Mouse (Mus musculus) liver, embryonic 14.5 days (tissue): ENCODE data around the gene Mtfr1l. TPM values are rescaled to one million over a fixed set of nuclear protein-coding genes. Genes with fewer than 3 reads are reported as not detected.

Source experiments
- ATAC-seq: fragments of 200-750 bp; cut with Nextera tagmentation; 2 replicates; pipeline ENCODE4 v1.8.0; 2017; ENCODE audit warnings: moderate number of reproducible peaks, mild to moderate bottlenecking, moderate library complexity; ENCODE audit not compliant: insufficient read depth
- DNase-seq, 3 experiments: peaks; one replicate each; pipeline ENCODE4 v3.0.0-alpha.2; 2012 to 2013; ENCODE audit warnings: low read depth in 3 of 3, low spot score in 3 of 3
- H3K27ac ChIP-seq: fragments of 300-500 bp; sonication (generic); 2 replicates; pipeline ENCODE4 v1.5.1; 2014; ENCODE audit warnings: moderate library complexity, mild to moderate bottlenecking, control low read depth, inconsistent platforms
- H3K27me3 ChIP-seq: fragments of 300-500 bp; sonication (generic); 2 replicates; pipeline ENCODE4 v1.6.1; 2014; ENCODE audit warnings: mild to moderate bottlenecking, low read length, moderate library complexity; ENCODE audit not compliant: control insufficient read depth, insufficient read depth
- H3K36me3 ChIP-seq: fragments of 300-500 bp; sonication (generic); replicated peaks from 2 replicates; pipeline ENCODE4 v1.6.1; 2014; ENCODE audit warnings: low read depth; ENCODE audit not compliant: control insufficient read depth, insufficient read depth
- H3K4me1 ChIP-seq, 2 experiments: fragments of 200-500 bp in 1 of 2; fragments of 300-500 bp in 1 of 2; sonication (generic) in 1 of 2; replicated peaks; 2 replicates each; pipeline ENCODE4 v1.6.1; 2012 to 2014; ENCODE audit warnings: antibody characterized with exemption in 1 of 2, inconsistent platforms in 1 of 2, low read length in 1 of 2; ENCODE audit not compliant: control insufficient read depth in 2 of 2, insufficient read depth in 2 of 2
- H3K4me2 ChIP-seq: fragments of 300-500 bp; sonication (generic); 2 replicates; pipeline ENCODE4 v1.6.1; 2014; ENCODE audit warnings: low read depth, mild to moderate bottlenecking, control low read depth, moderate library complexity
- H3K4me3 ChIP-seq, 2 experiments: fragments of 200-500 bp in 1 of 2; fragments of 300-500 bp in 1 of 2; sonication (generic) in 1 of 2; 2 replicates each; pipeline ENCODE4 v1.5.1; 2012 to 2014; ENCODE audit warnings: low read depth in 2 of 2, low read length in 2 of 2, mild to moderate bottlenecking in 2 of 2, control low read depth in 1 of 2, inconsistent platforms in 1 of 2, moderate library complexity in 1 of 2; ENCODE audit not compliant: insufficient read depth in 1 of 2
- H3K9ac ChIP-seq: fragments of 300-500 bp; sonication (generic); replicated peaks from 2 replicates; pipeline ENCODE4 v1.6.1; 2014; ENCODE audit warnings: mild to moderate bottlenecking, control low read depth, moderate library complexity
- H3K9me3 ChIP-seq: fragments of 300-500 bp; sonication (generic); 2 replicates; pipeline ENCODE4 v1.6.1; 2016; ENCODE audit warnings: low read length, mixed read lengths; ENCODE audit not compliant: control insufficient read depth
- CTCF ChIP-seq: IDR thresholded peaks from 2 replicates; pipeline ENCODE4 v1.5.1; 2016; ENCODE audit warnings: antibody characterized with exemption, low read depth, control low read depth
- EP300 ChIP-seq: IDR thresholded peaks from 2 replicates; pipeline ENCODE4 v1.6.1; 2016; ENCODE audit warnings: antibody characterized with exemption, low read depth
- WGBS: fragments of 180-500 bp; shearing (Covaris S2); extraction: QIAGEN DNeasy Blood & Tissue Kit; methylation state at CpG from one replicate; pipeline ENCODE4 v1.1.7; 2014; ENCODE audit not compliant: insufficient replicate concordance; 5-methylcytosine and 5-hydroxymethylcytosine counted together
- polyA plus RNA-seq, 2 experiments: library from polyadenylated mRNA; depleted of rRNA in 1 of 2; stranded (reverse) in 1 of 2; unstranded in 1 of 2; fragments of >200 nt; fragmentation: Nextera tagmentation in 1 of 2; extraction: Ambion mirVana in 1 of 2; gene quantifications; 2 replicates each; pipeline versions ENCODE4 v1.2.1 to v1.2.3; 2012 to 2014

Gene Mtfr1l
- polyA plus RNA-seq, 2 experiments = 28.4 to 41.6 TPM

DNA sequence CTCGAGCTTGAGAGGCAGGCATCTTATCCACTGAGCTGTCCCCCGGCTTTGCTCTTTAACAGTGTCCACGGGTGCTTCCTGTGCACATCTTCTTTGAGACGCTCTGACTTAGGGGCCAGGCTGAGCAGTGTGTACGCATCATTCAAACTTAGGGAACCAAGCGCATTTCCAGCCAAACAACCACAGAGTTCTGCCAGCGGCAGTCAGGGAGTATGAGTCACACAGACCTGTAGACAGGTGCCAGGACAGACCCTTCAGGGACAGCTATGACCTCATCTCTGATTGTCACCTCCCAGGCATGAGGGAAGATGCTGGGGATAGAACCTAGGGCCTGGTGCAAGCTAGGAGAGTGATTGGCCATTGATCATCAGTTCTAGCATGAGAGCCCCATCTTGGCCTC, 24.0 kb upstream of the Mtfr1l start:
- Histone ChIP-seq H3K4me2 (no peak overlapping the region), H3K36me3 (no peaks in the 10 kb centered on the region), H3K4me3 (no peak overlapping the region), H3K9ac (no peak overlapping the region), H3K27me3 (no peaks in the 10 kb centered on the region), H3K4me1 (peaks cover 0 to 2% of the 10 kb centered on the region in 2 experiments; a peak in 2 of 4 replicates), H3K9me3 (no peaks in the 10 kb centered on the region), H3K27ac (no peak overlapping the region)
- no peak for ATAC-seq
- DNase-seq = no peak
- 50% methylated on average over 7 of the region's 7 CpGs for WGBS
- TF ChIP-seq EP300 (no peak), CTCF (no peak)

DNA sequence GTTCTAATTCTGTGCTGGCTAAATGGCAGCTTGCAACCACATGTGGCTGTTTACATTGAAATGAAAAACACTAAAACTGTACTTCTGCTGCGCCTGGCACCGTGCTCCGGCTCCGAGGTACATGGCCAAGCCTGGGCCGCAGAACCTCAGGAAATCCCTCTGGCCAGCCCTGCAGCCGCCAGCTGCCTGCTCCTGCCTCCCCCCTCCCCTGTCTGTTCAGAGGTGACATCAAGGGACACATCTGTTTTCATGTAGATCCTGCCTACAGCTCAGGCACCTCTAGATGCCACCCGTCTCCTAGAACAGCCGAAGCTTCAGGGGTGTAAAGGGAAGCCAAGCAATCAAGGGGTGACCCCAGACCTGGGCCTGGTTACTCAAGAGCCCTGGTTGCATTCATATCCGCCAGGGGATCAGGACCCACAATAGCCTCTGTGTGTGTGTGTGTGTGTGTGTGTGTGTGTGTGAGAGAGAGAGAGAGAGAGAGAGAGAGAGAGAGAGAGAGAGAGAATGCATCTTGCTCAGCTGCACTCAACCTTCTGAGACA, 23.5 kb upstream of the Mtfr1l start:
- Histone ChIP-seq H3K27me3 (no peaks in the 10 kb centered on the region), H3K4me1 (peaks cover 0 to 2% of the 10 kb centered on the region in 2 experiments; a peak in 2 of 4 replicates), H3K4me2 (no peak overlapping the region), H3K9ac (no peak overlapping the region), H3K27ac (no peak overlapping the region), H3K9me3 (no peaks in the 10 kb centered on the region), H3K36me3 (no peaks in the 10 kb centered on the region), H3K4me3 (no peak overlapping the region)
- 48% methylated on average over 9 of the region's 9 CpGs for WGBS
- ATAC-seq (no peak), DNase-seq (no peak)
- no peak for TF ChIP-seq CTCF
- TF ChIP-seq EP300 = no peak

- Histone ChIP-seq H3K4me1 (no peaks in the 10 kb centered on the region; a peak in 1 of 4 replicates), H3K4me2 (peak overlapping the region; percentile 1; the same call in 1 of the 2 replicates), H3K4me3 (no peak overlapping the region), H3K27me3 (no peaks in the 10 kb centered on the region), H3K27ac (no peak overlapping the region), H3K36me3 (no peaks in the 10 kb centered on the region), H3K9ac (no peak overlapping the region), H3K9me3 (no peaks in the 10 kb centered on the region)
- ATAC-seq = no peak
- DNase-seq = no peak
- no peak for TF ChIP-seq EP300
- 0 out of 2 replicates have a peak, but pooled peaks have one; percentile 16 for TF ChIP-seq CTCF
- 6% methylated on average over 16 of the region's 16 CpGs for WGBS
These were observed 22.6 kb upstream of the Mtfr1l start for GRCm38 (mm10) chr4:134557626-134558249.

GRCm38 (mm10) chr4:134555956-134556580, 20.9 kb upstream of the Mtfr1l start:
- ATAC-seq = no peak
- H3K4me1 ChIP-seq = peaks cover 3 to 5% of the 10 kb centered on the region in 2 experiments; a peak in 3 of 4 replicates
- no peaks in the 10 kb centered on the region for H3K9me3 ChIP-seq
- H3K4me2 ChIP-seq = no peak overlapping the region
- H3K27ac ChIP-seq = no peak overlapping the region
- 51% methylated on average over 8 of the region's 8 CpGs for WGBS
- H3K4me3 ChIP-seq = no peak overlapping the region
- no peak for TF ChIP-seq EP300
- peak; percentile 69 for TF ChIP-seq CTCF
- DNase-seq = no peak
- no peaks in the 10 kb centered on the region for H3K36me3 ChIP-seq
- no peak overlapping the region for H3K9ac ChIP-seq
- H3K27me3 ChIP-seq = no peaks in the 10 kb centered on the region

- Histone ChIP-seq H3K27ac (no peak overlapping the region), H3K4me2 (no peak overlapping the region), H3K9me3 (peaks cover 3% of the 10 kb centered on the region; the same call in 1 of the 2 replicates), H3K9ac (no peak overlapping the region), H3K4me1 (peaks cover 4 to 8% of the 10 kb centered on the region in 2 experiments), H3K36me3 (no peaks in the 10 kb centered on the region), H3K4me3 (no peak overlapping the region), H3K27me3 (no peaks in the 10 kb centered on the region)
- no peak for ATAC-seq
- WGBS = 76% methylated on average over 1 of the region's 1 CpGs
- DNase-seq = no peak
- TF ChIP-seq EP300 (no peak), CTCF (no peak)
These were observed 18.4 kb upstream of the Mtfr1l start for GRCm38 (mm10) chr4:134553631-134554030.
